Mouse (Mus musculus): ENCODE results near the gene Csf1.
A peak's percentile ranks its signal among the peaks of the same experiment; 100 is the strongest.

Csf1 gene

DNA sequence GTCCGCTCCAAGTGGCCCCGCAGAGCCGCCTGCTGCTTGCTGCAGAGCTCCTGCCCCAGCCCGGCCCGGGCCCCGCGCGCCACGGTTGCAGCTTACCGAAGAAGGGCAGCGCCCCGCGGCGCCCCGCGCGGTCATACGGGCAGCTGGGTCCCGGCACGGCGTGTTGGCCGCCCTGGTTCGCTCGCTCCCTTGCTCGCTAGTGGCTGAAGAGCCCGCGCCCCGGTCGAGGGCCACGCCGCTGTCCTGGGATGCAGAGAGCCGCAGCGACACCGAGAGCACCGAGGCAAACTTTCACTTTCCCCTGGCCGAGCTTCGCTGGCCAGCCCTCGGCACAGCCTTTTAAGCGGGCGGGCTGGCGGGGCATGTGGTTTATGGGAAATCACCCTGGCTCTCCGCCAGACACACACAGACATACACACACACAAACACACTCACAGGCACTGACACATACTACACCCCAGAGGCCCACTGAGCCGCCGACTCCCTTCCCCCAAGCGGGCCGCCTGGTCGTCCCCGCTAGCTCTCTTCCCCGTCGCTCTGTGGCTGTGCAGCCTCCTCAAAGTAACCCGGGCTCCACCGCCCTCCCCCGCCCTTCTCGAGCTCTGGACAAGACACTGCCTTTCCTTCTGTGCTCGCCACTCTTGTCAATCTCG lies at the start of gene Csf1:
Gene Csf1 (minus strand): TSS at position 541 of the 653 bp plus-strand sequence.
- peak; percentile 91 for DNase-seq (ENCODE audit: low read depth, low spot score)

DNA sequence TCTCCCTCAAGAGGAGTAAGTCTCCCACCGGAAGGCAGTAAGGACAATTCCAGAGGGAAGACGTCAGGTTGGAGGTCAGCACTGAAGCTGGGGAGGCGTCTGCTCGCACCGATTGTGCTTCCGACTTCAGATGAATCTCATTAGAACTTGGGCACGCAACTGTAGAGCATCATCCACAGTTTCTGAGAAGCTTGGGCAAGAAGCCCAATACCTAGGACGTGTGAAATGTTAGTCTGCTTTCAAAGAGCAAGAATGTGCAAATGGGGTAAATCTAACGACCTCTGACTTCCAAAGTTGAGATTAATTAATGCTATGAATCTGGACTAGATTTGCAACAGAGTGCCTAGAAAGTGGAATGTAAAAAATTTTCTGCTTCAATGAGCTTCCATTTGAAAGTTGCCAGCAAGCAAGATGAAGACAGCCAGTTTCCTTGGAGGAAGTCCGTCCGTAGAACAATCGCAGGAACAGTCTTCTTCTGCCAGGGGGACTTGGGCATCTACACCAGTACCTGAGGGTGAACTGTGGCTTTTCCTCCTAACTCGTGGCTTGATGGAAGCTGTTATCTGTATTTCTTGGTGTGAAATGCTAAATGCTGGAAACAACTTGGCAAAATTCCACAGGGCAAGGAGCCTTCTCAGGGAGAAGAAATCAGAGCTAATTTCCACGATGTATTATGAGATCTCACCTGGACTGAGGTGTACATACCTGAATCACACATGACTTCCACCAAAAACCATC lies 47.9 kb upstream of the Csf1 start:
- DNase-seq (ENCODE audit: low read depth, low spot score), result no peak

DNA sequence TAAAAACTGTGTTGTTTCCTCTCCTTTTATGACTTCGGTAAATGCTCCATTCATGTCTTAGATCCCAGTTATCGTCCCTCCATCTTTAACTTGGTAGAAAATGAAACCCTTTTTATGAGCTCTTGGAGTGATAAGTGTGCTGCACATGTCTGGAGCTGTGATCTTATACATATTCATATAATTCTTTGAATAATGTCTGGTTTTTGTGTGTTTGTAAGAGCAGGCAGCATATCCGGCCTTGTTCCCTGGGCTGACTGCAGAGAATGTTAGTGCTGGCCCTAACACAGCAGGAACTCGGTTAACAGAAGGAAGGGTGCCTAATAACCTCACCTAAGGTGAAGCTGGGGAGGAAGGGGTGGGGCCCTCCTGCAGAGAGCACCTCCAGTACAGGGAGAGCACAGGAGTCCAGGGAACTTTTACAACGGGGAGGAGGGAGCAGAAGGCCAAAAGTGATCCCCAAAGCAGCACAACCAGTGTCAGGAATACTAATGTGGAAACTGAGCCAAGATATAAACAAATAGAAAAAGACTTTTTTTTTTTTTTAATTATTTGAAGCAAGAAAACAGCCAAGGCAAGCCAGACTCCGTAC lies 47.2 kb upstream of the Csf1 start:
- no peak for DNase-seq (ENCODE audit: low read depth, low spot score)

DNA sequence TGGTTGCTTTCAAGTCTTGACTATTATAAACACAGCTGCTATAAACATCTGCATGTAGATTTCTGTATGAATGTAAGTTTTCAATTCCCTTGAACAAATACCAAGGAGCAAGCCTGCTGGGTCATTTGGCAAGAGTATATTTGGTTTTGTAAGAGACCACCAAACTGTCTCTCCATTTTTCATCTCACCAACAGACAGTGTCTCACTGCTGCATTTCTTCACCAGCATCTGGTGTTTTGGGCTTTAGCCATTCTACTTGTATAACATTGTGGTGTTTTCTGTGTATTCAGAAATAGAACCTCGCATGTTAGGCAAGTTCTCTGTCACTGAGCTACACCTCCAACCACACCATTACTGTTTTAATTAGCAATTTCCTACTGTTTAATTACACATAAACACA lies 46.6 kb upstream of the Csf1 start:
- DNase-seq (ENCODE audit: low read depth, low spot score), result no peak

DNA sequence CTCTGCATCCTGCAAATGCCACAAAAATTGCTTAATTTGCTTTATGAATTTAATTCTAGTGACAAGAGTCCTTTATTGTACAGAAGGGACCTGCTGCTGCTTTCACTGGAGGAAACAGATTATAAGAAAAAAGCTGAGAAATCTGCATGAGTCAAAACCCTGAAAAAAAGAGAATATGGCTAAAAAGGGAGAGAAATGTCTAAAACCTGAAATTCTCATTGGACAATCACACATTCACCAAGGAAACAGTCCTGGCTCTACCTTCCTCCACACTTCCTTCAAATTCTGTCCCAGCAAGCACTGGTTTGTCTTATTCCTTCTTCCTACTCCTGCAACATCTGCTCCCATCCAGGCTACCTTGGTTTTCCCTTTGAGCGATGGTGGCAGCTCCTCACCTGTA lies 44.5 kb upstream of the Csf1 start:
- no peak for DNase-seq (ENCODE audit: low read depth, low spot score)

DNA sequence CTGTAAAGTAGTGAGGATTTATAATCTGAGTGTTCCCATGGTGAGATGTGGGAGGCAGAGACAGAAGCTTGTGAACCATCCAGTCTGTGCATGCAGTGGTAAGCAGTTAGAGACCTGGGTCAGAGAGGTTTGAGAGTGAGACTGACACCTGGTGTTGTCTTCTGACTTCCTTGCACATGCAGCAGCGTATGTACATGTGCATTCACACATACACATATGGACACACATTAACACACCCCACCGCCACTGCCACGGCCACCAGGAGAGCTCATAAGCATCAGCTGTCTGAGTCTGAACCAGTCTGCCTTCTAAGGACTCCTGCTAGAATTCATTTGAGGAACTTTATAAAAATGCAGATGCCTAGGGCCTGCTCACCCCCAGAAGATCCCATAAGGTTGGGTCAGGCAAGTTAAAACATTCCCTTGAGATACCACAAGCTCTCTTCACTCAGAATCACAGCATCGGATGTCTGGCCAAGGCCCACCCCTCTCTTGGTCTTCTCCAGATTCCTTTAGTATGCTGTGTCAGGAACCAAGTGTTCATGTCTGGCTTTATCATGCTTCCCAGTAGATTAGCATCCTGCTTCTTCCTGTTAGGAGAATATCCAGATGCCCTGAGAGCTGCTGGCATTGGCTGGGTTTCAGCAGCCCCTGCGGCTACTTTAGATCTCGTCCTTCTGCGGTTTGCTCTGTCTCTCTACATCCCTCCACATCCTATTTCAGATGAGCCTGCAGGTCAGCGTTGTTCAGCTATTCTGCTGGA lies 42.1 kb upstream of the Csf1 start:
- no peak for DNase-seq (ENCODE audit: low read depth, low spot score)

DNA sequence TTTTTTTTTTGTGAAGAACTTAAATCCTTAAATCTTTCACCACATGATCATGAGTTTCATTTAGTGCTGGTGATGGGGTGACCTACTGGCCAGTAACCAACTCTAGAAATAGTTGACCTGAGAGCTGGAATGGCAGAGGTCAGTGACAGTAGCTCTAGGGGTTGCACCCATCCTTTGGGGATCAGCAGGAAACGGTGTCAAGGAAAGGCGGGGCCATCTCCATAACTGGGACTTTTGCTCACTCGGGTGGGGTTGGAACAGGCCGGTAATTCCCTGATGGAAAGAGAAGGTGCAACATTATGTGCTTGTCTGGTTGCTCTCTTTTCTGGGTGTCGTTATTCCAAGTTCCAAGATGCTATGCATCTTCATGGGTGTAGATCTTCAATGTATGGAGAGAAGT lies 38.7 kb upstream of the Csf1 start:
- DNase-seq (ENCODE audit: low read depth, low spot score), result no peak

DNA sequence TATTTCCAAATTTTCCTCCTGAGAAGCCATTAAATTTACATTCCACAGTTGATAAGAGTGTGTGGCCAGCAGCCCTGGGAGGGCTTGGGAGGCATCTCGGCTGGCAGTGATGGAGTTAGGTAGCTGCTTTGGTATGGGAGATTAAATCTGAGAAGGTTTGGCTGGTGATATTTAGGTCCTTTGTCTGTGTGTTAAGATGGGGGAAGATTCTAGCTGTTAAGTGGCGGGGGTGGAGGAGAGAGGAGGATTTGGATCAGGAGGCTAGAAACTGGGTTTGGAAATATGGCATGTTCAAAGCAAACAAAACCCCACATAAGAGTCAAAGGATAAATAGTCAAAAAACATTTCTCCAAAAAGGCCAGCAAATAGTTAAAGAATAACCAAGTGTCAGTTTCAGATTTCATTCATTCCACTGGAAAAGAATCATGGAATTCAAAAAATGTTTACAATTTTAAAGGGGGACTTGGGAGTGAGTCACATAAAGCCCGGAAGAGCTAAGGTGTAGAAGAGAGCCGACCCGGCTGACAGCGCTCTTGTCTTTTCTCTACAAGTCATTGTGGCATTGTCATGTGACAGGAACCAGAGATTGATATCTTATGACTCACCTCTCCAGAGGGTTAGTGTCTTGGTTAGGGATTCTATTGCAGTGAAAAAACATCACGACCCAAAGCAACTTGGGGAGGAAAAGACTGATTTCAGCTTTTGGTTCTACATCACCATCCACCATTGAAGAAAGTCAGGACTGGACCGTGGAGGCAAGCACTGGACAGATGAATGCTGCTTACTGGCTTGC lies 36.1 kb upstream of the Csf1 start:
- DNase-seq (ENCODE audit: low read depth, low spot score), result no peak

DNA sequence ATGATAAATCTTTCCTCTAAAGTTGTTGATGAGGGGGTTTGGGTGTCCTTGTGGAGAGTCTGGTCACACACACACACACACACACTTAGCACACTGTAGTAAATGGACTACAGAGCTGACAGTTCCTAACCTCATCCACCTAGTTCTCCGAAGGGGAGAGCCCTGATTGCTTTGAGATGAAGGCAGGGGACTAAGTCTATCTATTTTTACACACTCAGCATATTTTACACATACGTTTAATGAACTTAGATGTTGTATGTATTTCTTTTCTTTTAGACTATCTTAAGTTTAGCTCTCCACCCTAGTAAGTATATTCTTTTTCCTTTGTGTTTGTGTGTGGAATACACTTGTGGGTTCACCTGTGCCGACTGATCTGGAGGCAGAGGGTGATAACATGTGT lies 34.6 kb upstream of the Csf1 start:
- no peak for DNase-seq (ENCODE audit: low read depth, low spot score)

DNA sequence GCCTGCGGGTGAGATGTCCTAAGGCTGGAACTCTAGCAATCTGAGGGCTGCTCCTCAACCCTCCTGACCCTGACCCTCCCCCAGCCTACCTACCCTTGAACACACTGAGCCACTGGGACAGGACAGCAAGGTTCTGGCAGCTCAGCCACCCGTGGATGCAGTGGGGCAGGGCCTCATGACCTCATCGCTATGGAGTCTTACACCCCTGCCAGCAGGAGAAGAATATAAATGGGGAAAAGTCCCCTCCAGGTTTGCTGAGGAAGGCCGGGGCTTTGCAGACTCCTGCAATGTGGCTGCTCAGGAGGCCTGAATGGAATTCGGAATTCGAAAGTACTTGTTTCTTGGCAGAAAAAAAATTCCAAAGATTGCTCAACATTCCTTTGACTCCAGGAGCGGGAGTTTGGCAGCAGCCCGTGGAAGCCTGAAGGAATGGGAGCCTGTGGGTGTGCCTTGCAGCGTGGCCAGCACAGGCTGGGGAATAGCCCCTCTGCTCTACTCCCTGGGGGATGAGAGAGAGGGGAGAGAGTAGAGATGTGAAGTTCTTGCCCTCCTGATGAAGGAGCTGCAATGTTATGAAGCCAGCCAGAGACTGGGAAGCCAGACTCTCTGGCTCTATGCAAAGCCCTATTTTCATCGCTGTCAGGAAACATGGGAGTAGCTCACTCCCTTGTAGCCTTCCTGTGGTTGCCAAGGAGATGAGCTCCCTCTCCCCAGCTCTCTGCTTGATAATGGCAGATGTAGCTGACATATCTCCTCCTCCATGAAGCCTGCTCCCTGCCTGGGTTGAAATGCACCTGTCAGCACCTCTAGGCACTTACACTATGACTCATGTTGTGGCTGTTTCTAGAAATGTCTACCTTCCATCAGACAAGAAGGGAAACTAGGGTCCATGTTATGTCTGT lies 33.3 kb upstream of the Csf1 start:
- DNase-seq (ENCODE audit: low read depth, low spot score), result peak; percentile 81

DNA sequence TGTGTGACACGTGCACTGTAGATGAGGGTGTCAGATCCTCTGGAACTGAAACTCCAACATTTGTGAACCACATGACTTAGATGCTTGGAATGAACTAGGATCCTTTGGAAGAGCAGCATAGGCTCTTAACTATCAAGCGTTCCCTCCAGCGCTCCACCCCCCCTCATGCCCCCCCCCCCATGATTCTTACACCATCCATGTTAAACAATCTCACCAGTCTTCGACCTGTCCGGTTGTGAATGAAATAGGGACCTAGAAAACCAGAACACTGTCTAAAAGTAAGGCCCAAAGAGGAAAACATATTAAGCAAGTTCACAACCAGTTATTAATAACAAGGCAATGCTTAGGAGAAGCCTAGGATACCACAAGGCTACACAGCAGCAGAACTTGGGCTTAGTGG lies 32.5 kb upstream of the Csf1 start:
- DNase-seq (ENCODE audit: low read depth, low spot score), result no peak

DNA sequence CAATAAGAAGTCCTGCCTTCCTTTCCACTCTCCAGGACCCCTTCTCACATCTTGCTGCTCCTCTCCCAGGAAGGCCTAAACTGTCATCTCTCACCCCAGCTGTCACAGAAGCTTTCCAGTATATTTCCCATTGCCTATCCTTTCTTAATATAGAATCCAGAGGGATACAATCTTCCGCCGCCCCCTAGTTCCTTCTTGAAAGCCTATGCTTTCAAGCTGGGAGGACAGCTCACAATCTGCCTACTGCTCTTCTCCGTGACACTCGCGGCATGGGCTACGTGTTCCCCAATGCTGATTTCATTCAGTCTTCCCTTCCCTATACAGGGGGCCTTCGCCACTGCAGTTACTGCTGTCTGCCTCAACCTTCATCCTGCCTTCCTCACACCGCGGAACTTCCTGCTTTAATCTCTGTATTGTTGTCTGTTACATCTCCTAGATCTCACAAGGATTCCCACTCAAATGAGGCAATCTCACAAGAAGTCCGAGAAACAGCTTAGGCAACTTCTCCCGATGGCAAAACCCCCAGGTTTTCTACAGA lies 30.6 kb upstream of the Csf1 start:
- DNase-seq (ENCODE audit: low read depth, low spot score), result no peak

DNA sequence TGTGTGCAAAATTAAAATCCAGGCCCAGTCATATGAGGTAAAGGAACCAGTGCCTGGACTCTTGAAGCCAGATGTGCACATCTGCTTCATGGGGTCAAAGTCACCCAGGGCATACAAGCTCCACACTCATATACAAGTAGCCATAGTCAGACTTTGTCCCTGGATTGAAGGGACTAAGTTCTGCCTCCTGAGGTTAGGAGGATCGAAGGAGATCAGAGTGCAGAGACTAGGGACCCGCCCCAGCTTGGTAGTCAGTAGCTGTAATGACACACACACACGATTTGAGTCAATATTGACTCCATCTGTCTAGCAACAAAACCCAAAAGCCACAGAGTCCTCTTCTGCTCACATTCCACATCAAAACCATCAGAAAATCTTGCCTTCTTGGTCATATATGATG lies 30.0 kb upstream of the Csf1 start:
- DNase-seq (ENCODE audit: low read depth, low spot score), result no peak

DNA sequence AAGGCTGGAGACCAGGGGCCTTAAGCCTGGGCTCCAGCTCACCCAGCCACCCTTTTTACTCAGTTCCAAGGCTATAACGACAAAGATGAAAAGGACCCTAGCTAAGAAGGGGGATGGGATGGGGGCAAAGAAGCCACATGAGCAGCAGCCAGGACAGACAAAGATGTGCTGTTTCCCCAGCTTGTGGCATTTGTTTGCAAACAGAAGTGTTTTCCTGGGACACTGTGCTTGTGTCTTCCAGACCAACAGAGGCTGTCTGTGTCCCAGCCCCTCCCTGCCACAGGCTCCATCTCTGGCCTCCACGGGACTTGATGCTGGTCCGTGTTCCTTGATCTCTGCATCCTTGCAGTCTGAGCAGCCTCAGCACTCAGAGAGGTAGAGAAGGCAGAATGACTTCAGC lies 28.6 kb upstream of the Csf1 start:
- no peak for DNase-seq (ENCODE audit: low read depth, low spot score)

DNA sequence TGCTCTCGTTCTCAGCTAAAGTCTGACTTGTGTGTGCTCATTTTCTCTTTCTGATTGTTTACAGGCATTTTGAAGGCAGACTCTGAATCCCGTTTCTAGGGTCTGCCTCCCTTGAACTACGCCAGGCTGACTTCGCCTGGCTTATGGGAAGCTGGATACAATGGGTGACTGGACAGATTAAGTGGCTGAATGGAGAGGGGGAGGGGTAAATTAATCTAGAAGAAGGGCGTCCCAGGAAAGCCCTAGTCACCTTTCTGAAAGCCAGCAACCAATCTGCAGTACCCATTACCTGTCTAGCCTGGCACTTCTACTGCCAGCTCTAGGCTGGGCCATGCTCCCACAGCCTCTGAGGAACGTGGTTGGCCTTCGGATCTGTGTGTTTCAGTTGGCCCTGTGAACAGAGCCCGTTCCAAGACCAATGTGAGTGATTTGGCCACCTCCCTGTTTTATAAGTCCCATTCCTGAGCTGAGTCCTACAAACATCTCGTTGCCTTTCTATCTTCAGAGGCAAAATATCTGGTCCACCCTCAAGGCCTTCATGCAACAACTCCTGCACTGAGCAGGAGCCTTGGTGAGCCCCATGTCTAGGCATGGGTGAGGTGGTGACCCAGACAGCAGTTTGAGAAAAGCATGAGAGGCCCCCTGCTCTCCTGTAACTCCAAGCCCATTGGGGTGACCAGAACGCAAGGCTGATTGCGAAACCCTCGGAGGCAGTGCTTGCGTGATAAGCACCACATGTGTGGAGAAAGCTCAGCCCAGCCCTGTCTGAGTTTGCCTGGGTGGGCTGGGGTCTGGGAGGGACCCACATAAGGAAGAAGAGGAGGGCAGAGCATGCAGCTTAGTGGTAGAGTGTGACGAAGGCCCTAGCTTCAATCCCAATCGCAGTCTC lies 27.6 kb upstream of the Csf1 start:
- no peak for DNase-seq (ENCODE audit: low read depth, low spot score)

DNA sequence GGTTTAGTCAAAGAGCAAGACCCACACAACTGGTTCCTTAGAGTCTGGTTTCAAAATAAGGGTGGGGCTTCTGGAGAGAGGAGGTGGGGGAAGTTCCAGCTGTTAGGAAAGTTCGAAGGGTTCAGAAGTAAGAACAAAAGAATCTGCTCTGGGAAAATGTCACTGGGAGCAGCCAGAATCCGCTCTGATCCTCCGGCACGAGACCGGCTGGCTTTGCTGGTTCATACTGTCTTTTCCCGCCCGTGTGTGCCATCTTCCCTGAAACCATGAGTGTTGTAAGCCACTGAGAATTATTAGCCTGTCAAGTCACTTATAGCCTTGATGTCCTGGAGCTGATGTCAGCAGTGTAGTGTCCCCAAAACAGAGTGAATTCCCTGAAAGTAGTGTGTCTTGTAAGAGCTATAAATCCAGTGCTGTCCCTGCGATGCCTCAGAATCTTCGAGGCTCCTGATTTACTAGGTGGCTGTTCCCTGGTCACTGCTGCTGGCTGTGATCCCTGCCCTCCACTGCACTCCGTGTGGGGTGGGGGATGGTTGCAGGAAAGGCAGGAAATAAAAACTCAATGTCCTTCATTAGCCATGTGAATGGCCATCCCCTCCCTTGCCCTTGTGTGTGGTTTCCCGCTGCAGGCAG lies 26.8 kb upstream of the Csf1 start:
- DNase-seq (ENCODE audit: low read depth, low spot score), result no peak

DNA sequence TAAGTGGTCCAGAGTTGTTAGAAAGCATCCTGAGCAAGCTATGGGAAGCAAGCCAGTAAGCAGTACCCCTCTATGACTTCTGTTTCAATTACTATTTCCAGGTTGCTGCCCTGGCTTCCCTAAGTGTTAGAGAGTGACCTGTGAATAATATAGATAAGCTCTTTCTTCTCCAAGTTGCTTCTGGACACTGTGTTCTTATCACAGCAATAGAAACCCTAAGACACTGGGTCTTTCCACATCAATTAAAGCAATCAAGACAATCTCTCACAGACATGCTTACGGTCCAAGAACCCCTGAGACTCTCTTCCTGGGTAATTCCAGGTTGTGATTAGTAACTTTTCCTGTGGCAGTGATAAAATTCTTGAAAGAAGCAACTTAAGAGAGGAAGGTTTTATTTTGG lies 26.1 kb upstream of the Csf1 start:
- no peak for DNase-seq (ENCODE audit: low read depth, low spot score)

DNA sequence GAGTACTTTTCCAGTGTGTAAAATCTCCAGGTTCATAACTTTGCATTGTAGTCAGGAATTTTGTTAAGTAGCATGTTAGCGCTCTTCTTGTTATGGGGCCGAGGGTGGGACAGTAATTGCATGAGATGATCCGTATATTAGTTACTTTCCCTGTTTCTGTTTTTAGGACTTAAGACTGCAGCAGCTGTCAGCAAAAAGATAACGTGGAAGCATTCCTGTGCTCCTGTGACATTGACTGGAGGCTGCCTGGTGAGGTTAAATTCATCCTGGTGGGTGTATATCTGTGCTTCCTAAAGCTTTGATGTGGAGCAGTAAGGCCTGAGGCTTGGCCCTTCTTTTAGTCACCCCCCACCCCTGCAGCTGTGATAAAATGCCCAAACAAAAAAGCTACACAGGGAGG lies 25.3 kb upstream of the Csf1 start:
- DNase-seq (ENCODE audit: low read depth, low spot score), result no peak

DNA sequence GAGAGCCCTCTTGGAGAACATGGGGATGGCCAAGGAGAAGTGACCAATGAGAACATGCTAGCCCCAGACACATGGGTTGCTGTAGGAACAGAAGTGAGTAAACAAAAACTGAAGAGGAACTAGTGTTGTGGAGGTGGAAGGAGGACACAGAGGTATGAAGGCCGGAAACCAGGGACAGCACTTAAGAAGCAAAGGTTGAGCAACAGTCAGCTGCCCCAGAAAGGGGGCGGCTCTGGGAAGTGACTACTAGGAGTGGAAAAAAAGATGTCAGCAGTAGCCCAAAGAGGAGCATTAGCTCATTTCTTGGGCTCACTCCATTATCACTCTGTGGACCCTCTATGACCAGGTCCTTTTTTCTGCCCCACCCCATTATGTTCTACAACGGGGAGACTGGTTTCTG lies 23.0 kb upstream of the Csf1 start:
- no peak for DNase-seq (ENCODE audit: low read depth, low spot score)

Measured in skeletal muscle tissue, adult 2 months (tissue).